Mouse (Mus musculus) midbrain, embryonic 12.5 days (tissue): ENCODE measurements around the gene Kazald1. TPM values are rescaled to one million over a fixed set of nuclear protein-coding genes. Genes with fewer than 3 reads are reported as not detected.
"Not testable (repeated sequence)": the region's sequence is repeated elsewhere in the genome, so short reads cannot be mapped to it uniquely, and the experiment has no call there.

Experiments
- ATAC-seq: fragments of 200-750 bp; cut with Nextera tagmentation; 2 replicates; pipeline ENCODE4 v1.8.0; 2017; ENCODE audit warnings: low read depth, moderate TSS enrichment, moderate library complexity; ENCODE audit not compliant: low FRiP score
- H3K27ac ChIP-seq: fragments of 300-500 bp; sonication (generic); replicated peaks from 2 replicates; pipeline ENCODE4 v1.5.1; 2016; ENCODE audit warnings: mild to moderate bottlenecking
- H3K27me3 ChIP-seq: fragments of 300-500 bp; sonication (generic); 2 replicates; pipeline ENCODE4 v1.6.1; 2016; ENCODE audit warnings: mild to moderate bottlenecking
- H3K36me3 ChIP-seq: fragments of 300-500 bp; sonication (generic); 2 replicates; pipeline ENCODE4 v1.6.1; 2016
- H3K4me1 ChIP-seq: fragments of 300-500 bp; sonication (generic); 2 replicates; pipeline ENCODE4 v1.6.1; 2016
- H3K4me2 ChIP-seq: fragments of 300-500 bp; sonication (generic); replicated peaks from 2 replicates; pipeline ENCODE4 v1.6.1; 2016; ENCODE audit warnings: mild to moderate bottlenecking, moderate library complexity
- H3K4me3 ChIP-seq: fragments of 300-500 bp; sonication (generic); 2 replicates; pipeline ENCODE4 v1.5.1; 2016; ENCODE audit warnings: mild to moderate bottlenecking
- H3K9ac ChIP-seq: fragments of 300-500 bp; sonication (generic); replicated peaks from 2 replicates; pipeline ENCODE4 v1.6.1; 2016; ENCODE audit warnings: mild to moderate bottlenecking, moderate library complexity
- H3K9me3 ChIP-seq: fragments of 300-500 bp; sonication (generic); 2 replicates; pipeline ENCODE4 v1.6.1; 2016; ENCODE audit warnings: mild to moderate bottlenecking
- WGBS: fragments of 180-500 bp; shearing (Covaris S2); methylation state at CpG from one replicate; pipeline ENCODE4 v1.1.7; 2016; 5-methylcytosine and 5-hydroxymethylcytosine counted together
- polyA plus RNA-seq: library from polyadenylated mRNA; unstranded; fragments of >200 nt; fragmentation: Nextera tagmentation; extraction: Ambion mirVana; gene quantifications from 2 replicates; pipeline ENCODE4 v1.2.1, GENCODE M21; 2016

Gene Kazald1
- polyA plus RNA-seq, 1 experiment from 2014 or later: 0.97 TPM

DNA sequence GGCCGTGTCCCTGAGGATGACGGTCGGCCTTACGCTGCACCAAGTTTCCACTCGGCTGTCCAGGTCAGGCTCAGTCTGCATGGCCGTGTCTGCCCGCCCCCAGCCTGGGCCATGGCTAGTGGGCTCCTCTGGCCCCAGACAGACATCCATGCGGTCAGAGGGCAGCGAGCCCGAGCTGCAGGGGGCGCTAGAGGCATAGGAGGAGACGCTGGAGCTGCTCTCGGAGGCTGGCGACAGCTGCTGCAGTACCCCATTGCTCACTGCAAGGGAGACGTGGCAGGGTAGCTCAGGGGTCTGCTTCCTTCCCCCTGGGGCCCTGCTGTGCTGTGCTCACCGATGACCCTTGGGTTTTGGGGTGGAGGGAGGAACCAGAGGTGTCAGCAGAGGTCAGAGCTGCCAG lies 38.2 kb upstream of the Kazald1 start:
- H3K27me3 ChIP-seq: peaks cover 35% of the 10 kb centered on the region

DNA sequence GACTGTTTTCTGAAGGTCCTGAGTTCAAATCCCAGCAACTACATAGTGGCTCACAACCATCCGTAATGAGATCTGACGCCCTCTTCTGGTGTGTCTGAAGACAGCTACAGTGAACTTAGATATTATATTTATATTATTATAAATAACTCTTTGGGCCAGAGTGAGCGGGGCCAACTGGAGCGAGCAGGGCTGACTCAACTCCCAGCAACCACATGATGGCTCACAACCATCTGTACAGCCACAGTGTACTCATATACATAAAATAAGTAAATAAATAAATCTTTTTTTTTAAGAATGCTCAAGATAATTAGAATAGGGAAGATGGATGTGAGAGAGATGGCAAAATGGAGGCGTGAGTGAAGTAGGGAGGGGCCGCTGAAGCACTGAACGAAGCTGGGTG lies 36.8 kb upstream of the Kazald1 start:
- ATAC-seq, H3K4me1 ChIP-seq, H3K9me3 ChIP-seq, H3K4me3 ChIP-seq, H3K4me2 ChIP-seq, H3K36me3 ChIP-seq, H3K9ac ChIP-seq, H3K27ac ChIP-seq: not testable (repeated sequence)
- peaks cover 33% of the 10 kb centered on the region for H3K27me3 ChIP-seq
- 91% methylated on average over 7 of the region's 7 CpGs for WGBS

More for the DNA sequence above, 38.2 kb upstream of the Kazald1 start:
- Histone ChIP-seq H3K36me3 (no peaks in the 10 kb centered on the region), H3K27ac (no peak overlapping the region), H3K4me1 (0 out of 2 replicates have a peak, but pooled peaks cover 7% of the 10 kb centered on the region), H3K4me3 (no peak overlapping the region), H3K9me3 (no peaks in the 10 kb centered on the region), H3K9ac (no peak overlapping the region), H3K4me2 (no peak overlapping the region)
- 25% methylated on average over 16 of the region's 16 CpGs for WGBS
- ATAC-seq: no peak

DNA sequence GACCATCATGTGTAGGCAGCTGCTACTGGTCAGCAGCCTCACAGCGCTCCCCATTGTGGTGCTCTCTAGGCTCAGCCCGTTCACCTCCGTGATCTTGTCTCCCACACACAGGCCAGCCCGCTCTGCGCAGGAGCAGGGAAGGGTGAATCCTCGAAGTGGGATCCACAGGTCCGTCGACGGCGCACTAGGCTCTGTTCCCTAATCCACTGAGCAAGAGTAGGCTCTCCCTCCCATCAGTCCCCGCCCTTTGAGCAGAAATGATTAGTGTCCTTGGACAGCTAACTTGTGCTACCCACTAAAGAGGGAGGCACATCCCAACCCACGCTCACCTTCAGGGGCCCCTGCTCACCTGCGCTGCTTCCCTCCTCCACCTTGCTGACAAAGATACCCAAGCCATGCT lies 34.8 kb upstream of the Kazald1 start:
- H3K27me3 ChIP-seq: peaks cover 44% of the 10 kb centered on the region
- no peak overlapping the region for H3K4me3 ChIP-seq
- H3K9ac ChIP-seq: no peak overlapping the region
- H3K9me3 ChIP-seq: no peaks in the 10 kb centered on the region
- 61% methylated on average over 13 of the region's 13 CpGs for WGBS
- H3K36me3 ChIP-seq: no peaks in the 10 kb centered on the region
- 0 out of 2 replicates have a peak, but pooled peaks cover 9% of the 10 kb centered on the region for H3K4me1 ChIP-seq
- no peak overlapping the region for H3K27ac ChIP-seq
- no peak for ATAC-seq
- no peak overlapping the region for H3K4me2 ChIP-seq

DNA sequence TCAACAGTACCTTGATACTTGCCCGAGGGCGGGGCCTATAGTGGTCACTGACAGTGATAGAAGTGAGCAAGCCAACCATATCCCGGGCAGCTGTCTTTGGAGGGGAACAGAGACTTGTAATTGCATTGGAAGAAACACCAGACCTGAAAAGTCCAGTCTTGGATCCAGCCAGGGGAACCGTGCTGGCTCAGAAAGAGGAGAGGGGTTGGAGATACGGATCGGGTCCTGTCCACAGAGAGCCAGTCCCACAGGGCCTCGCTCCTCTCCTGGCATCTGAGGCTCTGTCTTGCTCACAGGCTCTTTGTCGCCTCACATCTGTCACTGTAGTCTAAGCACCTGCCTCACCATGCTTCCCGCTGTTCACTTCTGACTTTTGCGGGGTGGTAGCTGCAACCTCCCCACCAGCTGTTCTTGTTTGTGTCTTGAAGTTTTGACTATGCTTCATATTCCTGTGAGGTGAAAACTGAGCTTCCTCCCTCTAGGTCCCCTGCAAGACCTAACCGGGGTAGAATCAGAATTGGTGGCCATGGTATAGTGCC lies 30.6 kb upstream of the Kazald1 start:
- ATAC-seq: no peak
- Histone ChIP-seq H3K9me3 (no peaks in the 10 kb centered on the region), H3K4me2 (no peak overlapping the region), H3K4me1 (peaks cover 36% of the 10 kb centered on the region), H3K4me3 (no peak overlapping the region), H3K27ac (no peak overlapping the region), H3K27me3 (peaks cover 48% of the 10 kb centered on the region), H3K9ac (no peak overlapping the region; the same call in 1 of the 2 replicates), H3K36me3 (no peaks in the 10 kb centered on the region)
- 71% methylated on average over 11 of the region's 11 CpGs for WGBS

DNA sequence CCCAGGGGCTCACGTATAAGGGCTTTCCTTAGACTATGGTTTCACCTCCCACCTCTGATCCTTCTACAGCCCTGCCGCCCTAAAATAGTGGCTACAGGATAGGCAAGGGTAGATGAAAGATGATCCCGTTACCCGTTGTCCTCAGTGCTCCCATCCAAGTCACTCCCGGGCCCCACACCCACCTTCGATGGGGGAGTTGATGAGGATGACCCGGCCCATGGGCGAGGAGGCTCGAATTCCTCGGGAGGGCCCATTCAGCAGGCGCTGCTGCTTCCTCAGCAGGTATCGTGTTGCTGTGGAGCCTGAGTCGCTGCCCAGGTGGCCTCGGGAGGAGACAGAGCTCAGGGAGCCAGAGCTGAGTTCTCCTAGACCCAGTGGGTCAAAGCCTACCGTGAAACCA lies 29.8 kb upstream of the Kazald1 start:
- Histone ChIP-seq H3K36me3 (no peaks in the 10 kb centered on the region), H3K4me3 (no peak overlapping the region), H3K27ac (no peak overlapping the region), H3K27me3 (peaks cover 46% of the 10 kb centered on the region), H3K9ac (no peak overlapping the region), H3K4me1 (peaks cover 38% of the 10 kb centered on the region), H3K9me3 (no peaks in the 10 kb centered on the region), H3K4me2 (no peak overlapping the region)
- WGBS: 54% methylated on average over 15 of the region's 15 CpGs
- ATAC-seq: no peak

DNA sequence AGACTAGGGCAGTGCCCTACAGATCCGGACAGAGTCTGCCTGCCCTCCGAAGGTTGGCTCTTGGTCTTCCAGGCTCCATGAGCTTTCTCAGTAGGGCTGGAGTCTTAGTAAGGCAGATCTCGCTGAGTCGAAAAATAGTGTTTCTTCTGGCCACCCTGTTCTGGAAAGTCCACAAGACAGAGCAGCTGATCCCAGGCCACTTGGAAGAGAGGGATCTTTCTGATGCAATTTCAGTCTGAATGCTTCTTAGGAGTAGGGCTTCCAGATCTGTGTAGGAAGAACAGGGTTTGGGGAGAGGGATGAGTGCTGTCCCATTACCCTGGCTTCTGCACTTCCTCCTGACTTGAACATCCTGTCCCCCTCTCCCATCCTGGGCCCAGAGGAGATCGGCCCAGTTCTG lies 29.4 kb upstream of the Kazald1 start, which contains the start of gene Pdzd7:
TSS of gene Pdzd7 (minus strand) at position 67 of the 400 bp plus-strand sequence.
- peaks cover 42% of the 10 kb centered on the region for H3K27me3 ChIP-seq
- ATAC-seq: no peak
- no peaks in the 10 kb centered on the region for H3K36me3 ChIP-seq
- peak within 1 kb of the TSS; percentile 48 for H3K4me3 ChIP-seq
- peak within 1 kb of the TSS; percentile 63 for H3K9ac ChIP-seq
- no peak within 1 kb of the TSS for H3K27ac ChIP-seq
- peak within 1 kb of the TSS; percentile 60 for H3K4me2 ChIP-seq
- no peaks in the 10 kb centered on the region for H3K9me3 ChIP-seq
- H3K4me1 ChIP-seq: peaks cover 34% of the 10 kb centered on the region
- 84% methylated on average over 5 of the region's 5 CpGs for WGBS

DNA sequence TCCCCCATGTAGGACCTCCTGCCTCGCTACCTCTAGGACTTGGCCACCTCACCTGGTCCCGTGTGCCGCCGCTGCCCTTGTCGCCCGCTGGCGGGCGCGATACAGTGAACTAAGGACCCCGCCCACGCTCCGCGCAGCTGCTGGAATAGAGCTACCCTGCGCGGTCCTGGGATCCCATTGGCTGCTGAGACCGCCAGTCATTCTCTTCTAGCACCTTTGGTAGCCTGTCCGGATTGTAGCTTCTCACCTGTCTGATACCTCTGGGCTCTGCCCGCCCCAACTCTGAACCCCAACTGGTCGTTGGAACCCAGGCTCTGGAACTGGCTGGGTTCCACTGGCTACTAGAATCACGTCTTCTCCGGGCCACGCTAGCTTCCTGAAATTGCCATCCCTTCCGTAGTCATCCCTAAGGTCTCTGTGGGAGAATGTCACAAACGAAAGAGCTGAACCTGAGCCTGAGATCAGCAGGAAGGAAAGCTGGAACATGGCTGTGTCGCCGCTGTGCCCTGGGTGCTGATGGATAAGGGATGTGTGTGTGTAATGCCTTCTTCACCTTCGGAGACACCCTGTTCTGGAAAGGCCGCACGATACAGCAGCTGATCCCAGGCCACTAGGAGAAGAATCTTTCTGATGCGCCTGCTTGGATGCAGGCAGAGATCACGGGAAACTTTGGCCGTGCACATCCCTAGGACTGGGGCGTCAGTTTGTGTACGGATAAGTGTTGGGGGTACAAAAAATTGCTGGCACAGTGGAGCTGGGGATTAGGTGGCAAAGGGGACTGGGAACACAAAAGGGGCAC lies 28.3 kb upstream of the Kazald1 start:
- ATAC-seq: peak; percentile 53
- peak overlapping the region; percentile 63 for H3K9ac ChIP-seq
- H3K27me3 ChIP-seq: peaks cover 40% of the 10 kb centered on the region
- H3K4me2 ChIP-seq: peak overlapping the region; percentile 60
- H3K4me1 ChIP-seq: peaks cover 32% of the 10 kb centered on the region
- H3K36me3 ChIP-seq: 0 out of 2 replicates have a peak, but pooled peaks cover 3% of the 10 kb centered on the region
- H3K27ac ChIP-seq: peak overlapping the region; percentile 75
- 2% methylated on average over 34 of the region's 34 CpGs for WGBS
- H3K4me3 ChIP-seq: peak overlapping the region; percentile 48
- H3K9me3 ChIP-seq: no peaks in the 10 kb centered on the region

DNA sequence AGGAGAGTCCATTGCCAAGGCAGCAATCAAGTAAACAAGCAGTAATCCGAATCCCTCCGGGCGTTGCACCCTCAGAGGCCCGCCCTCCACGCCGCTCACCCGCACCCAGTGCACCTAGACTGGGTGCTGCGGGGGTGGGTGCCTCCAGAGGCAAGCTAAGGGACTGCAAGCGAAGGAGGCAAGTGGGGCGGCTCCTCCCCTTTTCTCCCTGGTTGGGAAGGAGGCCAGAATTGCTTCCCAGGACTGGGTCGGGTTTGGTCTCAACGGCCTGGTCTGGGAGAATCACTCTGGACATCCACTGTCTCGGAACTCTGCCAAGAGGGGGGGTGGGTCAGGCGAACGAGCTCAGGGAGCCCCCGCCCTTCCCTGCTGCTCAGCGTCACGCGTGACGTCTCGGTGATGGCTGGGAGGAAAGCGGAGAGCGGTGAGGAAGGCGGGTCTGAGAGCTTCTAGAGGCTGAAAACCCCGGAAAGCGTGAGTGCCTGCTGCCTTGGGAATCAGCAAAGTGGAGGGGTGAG lies 27.6 kb upstream of the Kazald1 start, which contains the start of gene Sfxn3:
TSS of gene Sfxn3 (plus strand) at position 87 of the 518 bp plus-strand sequence.
- 1% methylated on average over 26 of the region's 26 CpGs for whole genome bisulfite sequencing
- Histone ChIP-seq H3K4me3 (peak within 1 kb of the TSS; percentile 48), H3K36me3 (0 out of 2 replicates have a peak, but pooled peaks cover 6% of the 10 kb centered on the region), H3K9ac (peak within 1 kb of the TSS; percentile 63), H3K27ac (peak within 1 kb of the TSS; percentile 75), H3K4me1 (peaks cover 32% of the 10 kb centered on the region), H3K27me3 (peaks cover 35% of the 10 kb centered on the region), H3K4me2 (peak within 1 kb of the TSS; percentile 60), H3K9me3 (no peaks in the 10 kb centered on the region)
- ATAC-seq: peak; percentile 82

DNA sequence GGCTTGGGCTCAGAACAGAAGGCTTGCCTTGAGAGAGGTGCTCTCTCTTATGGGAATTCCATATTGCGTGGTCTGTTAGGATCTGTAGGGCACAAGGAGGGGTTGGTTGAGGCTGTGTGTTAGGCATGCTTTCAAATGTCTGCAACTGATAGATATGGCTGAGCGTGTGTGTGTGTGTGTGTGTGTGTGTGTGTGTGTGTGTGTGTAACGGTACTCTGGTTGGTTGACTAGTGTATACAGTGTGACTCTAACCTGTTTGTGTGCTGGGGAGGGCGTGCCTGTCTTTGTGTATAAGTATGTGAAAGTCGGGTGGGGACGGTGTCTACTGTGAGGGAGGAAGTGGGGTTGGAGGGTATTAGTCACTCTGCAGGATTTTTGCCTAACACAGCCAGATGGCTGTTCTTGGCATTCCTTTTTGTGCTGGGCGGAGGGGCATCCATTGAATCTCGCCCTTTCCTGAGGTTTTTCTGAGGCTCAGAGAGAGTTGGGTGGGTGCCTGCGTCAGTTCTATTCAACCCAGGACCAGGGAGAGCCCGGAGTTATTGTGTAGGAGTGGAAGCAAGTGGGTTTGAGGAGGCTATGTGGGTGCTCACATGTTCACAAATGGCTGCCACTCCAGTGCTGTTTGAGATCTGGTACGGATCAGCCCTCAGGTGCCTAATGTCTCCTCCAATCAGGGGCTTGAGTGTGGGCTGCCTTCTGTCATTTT lies 27.0 kb upstream of the Kazald1 start:
- peak overlapping the region; percentile 63 for H3K9ac ChIP-seq
- WGBS: 60% methylated on average over 11 of the region's 11 CpGs
- peak overlapping the region; percentile 60 for H3K4me2 ChIP-seq
- ATAC-seq: peak; percentile 53
- H3K4me3 ChIP-seq: peak overlapping the region; percentile 48
- H3K4me1 ChIP-seq: peaks cover 32% of the 10 kb centered on the region
- H3K27ac ChIP-seq: peak overlapping the region; percentile 75
- no peaks in the 10 kb centered on the region for H3K9me3 ChIP-seq
- H3K36me3 ChIP-seq: 0 out of 2 replicates have a peak, but pooled peaks cover 6% of the 10 kb centered on the region
- peaks cover 35% of the 10 kb centered on the region for H3K27me3 ChIP-seq

DNA sequence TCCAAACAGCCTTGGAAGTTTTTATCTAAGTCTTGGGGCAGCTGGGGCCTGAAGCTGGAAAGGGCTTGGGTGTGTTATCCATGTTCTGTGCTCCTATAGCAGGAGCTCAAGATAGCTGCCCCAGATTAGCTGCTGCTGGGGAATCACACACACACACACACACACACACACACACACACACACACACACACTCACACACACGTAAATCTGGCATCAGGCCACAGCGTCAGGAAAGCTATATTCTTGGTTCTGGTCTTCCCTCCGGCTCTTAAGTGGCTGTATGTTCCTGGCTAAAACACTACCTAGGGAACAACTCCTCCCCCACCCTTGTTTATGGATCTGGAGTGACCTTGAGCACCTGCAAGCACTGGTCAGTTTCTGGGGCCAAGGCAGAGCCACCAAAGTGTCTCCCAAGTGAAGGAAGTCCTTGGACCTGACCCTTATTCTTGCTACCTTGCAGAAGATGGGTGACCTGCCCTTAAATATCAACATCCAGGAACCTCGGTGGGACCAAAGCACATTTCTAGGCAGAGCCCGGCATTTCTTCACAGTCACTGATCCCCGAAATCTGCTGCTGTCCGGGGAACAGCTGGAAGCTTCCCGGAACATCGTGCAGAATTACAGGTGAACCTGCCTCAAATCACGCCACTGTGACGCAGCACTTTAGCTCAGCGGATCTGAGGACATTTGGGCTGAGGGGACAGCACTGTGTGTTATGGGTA lies 26.2 kb upstream of the Kazald1 start:
- no peaks in the 10 kb centered on the region for H3K9me3 ChIP-seq
- no peak overlapping the region for H3K27ac ChIP-seq
- peaks cover 35% of the 10 kb centered on the region for H3K27me3 ChIP-seq
- H3K4me2 ChIP-seq: peak overlapping the region; percentile 60
- H3K9ac ChIP-seq: peak overlapping the region; percentile 63; the same call in 1 of the 2 replicates
- WGBS: 82% methylated on average over 12 of the region's 12 CpGs
- ATAC-seq: no peak
- peaks cover 32% of the 10 kb centered on the region for H3K4me1 ChIP-seq
- H3K4me3 ChIP-seq: peak overlapping the region; percentile 48
- H3K36me3 ChIP-seq: 0 out of 2 replicates have a peak, but pooled peaks cover 12% of the 10 kb centered on the region

DNA sequence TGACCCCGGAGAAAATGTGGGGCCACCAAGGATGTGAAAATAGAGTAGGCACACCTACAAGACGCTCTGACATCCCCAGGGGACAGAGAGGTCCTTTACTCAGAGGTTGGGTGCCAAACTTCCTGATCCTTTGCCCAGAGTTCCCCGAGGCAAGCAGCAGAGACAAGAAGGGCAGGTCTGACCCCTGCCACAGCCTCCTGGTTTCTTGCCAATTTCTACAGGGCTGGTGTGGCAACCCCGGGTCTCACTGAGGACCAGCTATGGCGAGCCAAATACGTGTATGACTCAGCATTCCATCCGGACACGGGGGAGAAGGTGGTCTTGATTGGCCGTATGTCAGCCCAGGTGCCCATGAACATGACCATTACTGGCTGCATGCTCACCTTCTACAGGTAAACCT lies 25.5 kb upstream of the Kazald1 start:
- H3K4me3 ChIP-seq: no peak overlapping the region
- no peak overlapping the region for H3K9ac ChIP-seq
- H3K4me1 ChIP-seq: peaks cover 31% of the 10 kb centered on the region
- H3K36me3 ChIP-seq: peaks cover 15% of the 10 kb centered on the region; the same call in 1 of the 2 replicates
- WGBS: 76% methylated on average over 9 of the region's 9 CpGs
- 0 out of 2 replicates have a peak overlapping the region, but pooled peaks have one; percentile 60 for H3K4me2 ChIP-seq
- no peaks in the 10 kb centered on the region for H3K9me3 ChIP-seq
- H3K27ac ChIP-seq: no peak overlapping the region
- no peak for ATAC-seq
- H3K27me3 ChIP-seq: peaks cover 31% of the 10 kb centered on the region
